Mouse (Mus musculus): ENCODE results near the gene Gm21764. TPM values are rescaled to one million over a fixed set of nuclear protein-coding genes. Genes with fewer than 3 reads are reported as not detected.
"Not testable (repeated sequence)": the region's sequence is repeated elsewhere in the genome, so short reads cannot be mapped to it uniquely, and the experiment has no call there.

Gm21764 gene
- total RNA-seq (2014; fragmentation: Nextera tagmentation) = not detected in 2 replicates
- total RNA-seq (2017) = not detected in 2 replicates
- polyA plus RNA-seq (2012) = not detected in 2 replicates

GRCm38 (mm10) chrY:18061712-18062111 lies at the start of gene Gm21764:
TSS of gene Gm21764 (minus strand) at chrY:18061812.
- not testable (repeated sequence) for ATAC-seq (ENCODE audit: extremely low read depth, insufficient number of reproducible peaks, low FRiP score, poor library complexity, severe bottlenecking); H3K27me3 ChIP-seq (ENCODE audit: insufficient read depth, low read length); H3K9me3 ChIP-seq (replicated peaks); H3K4me1 ChIP-seq (ENCODE audit: insufficient read depth, low read depth, low read length); DNase-seq (ENCODE audit: low spot score); H3K36me3 ChIP-seq (replicated peaks); H3K4me3 ChIP-seq (ENCODE audit: low read depth, low read length)

DNA sequence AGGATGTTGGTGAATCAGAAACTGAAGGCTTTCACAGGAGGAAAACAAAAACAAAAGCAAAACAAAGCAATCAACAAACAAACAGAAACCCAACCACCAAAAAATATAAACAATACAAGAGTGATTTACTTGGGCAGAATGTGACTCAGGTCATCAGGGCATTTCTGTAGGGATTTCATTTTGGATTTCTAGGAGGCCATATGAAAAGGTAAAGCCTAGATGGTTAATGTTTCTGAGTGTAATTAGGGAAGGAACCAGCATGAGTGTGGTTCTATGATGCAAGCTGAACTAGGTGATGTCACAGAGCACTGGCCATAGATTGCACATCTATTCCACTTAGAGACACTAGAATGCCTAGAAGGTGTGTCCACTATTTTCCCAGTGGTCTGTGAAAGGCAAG lies 27.2 kb upstream of the Gm21764 start, which contains the start of gene Ssty1:
Ssty1 (plus strand) TSS at position 301 of the 400 bp plus-strand sequence.
- not testable (repeated sequence) for H3K9me3 ChIP-seq (replicated peaks); H3K36me3 ChIP-seq (replicated peaks); H3K27me3 ChIP-seq (ENCODE audit: insufficient read depth, low read length); H3K4me3 ChIP-seq (ENCODE audit: low read depth, low read length); DNase-seq (ENCODE audit: low spot score); H3K4me1 ChIP-seq (ENCODE audit: insufficient read depth, low read depth, low read length); ATAC-seq (ENCODE audit: extremely low read depth, insufficient number of reproducible peaks, low FRiP score, poor library complexity, severe bottlenecking)

Other genes with a start within 250 kb of the Gm21764 start
- not detected in 2 replicates for gene Gm21904, start 215.5 kb downstream of the Gm21764 start, total RNA-seq (2014; fragmentation: Nextera tagmentation)
- not detected in 2 replicates for gene Gm21904, start 215.5 kb downstream of the Gm21764 start, total RNA-seq (2017)
- gene Gm21904, start 215.5 kb downstream of the Gm21764 start, polyA plus RNA-seq (2012) = not detected in 2 replicates
- not detected in 2 replicates for gene Gm20772, start 187.1 kb downstream of the Gm21764 start, total RNA-seq (2014; fragmentation: Nextera tagmentation)
- not detected in 2 replicates for gene Gm20772, start 187.1 kb downstream of the Gm21764 start, total RNA-seq (2017)
- not detected in 2 replicates for gene Gm20772, start 187.1 kb downstream of the Gm21764 start, polyA plus RNA-seq (2012)
- gene Gm20831, start 187.1 kb downstream of the Gm21764 start, total RNA-seq (2014; fragmentation: Nextera tagmentation) = not detected in 2 replicates
- gene Gm20831, start 187.1 kb downstream of the Gm21764 start, total RNA-seq (2017) = not detected in 2 replicates
- gene Gm20831, start 187.1 kb downstream of the Gm21764 start, polyA plus RNA-seq (2012) = not detected in 2 replicates
- gene Srsy, start 124.5 kb downstream of the Gm21764 start, total RNA-seq (2014; fragmentation: Nextera tagmentation) = not detected in 2 replicates
- gene Srsy, start 124.5 kb downstream of the Gm21764 start, total RNA-seq (2017) = not detected in 2 replicates
- gene Srsy, start 124.5 kb downstream of the Gm21764 start, polyA plus RNA-seq (2012) = not detected in 2 replicates
- gene Ssty1, start 27.3 kb upstream of the Gm21764 start, total RNA-seq (2014; fragmentation: Nextera tagmentation) = not detected in 2 replicates
- gene Ssty1, start 27.3 kb upstream of the Gm21764 start, total RNA-seq (2017) = not detected in 2 replicates
- not detected in 2 replicates for gene Ssty1, start 27.3 kb upstream of the Gm21764 start, polyA plus RNA-seq (2012)